Comparison of ENCODE assay signal across 12 mouse cellular contexts in the genomic region with DNA sequence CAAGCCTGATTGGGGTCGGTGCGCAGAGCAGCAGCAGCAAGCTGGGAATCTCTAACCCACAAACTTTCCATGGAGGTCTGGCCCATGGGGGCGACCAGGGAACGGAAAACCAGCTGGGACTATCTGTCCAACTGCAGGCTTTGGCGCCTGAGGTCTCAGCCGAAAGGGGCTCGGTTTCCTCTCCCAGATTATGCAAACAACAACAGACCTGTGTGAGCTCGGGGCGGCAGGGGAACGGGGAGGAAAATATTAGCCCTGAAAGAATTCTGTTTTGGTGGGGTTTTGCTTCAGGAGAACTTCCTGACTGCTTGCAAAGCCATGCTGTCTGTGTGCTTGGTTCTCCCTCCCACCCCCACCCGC.
DNase-seq lines count a peak whose midpoint lies in the region; ATAC-seq and TF ChIP-seq lines count a peak whose summit lies in the region.
"Had no signal": no experiment of that assay in that cellular context is flagged by ENCODE, and none has a peak within 500 bp of the region (broad histone marks: within the 10 kb centered on the region; RNA-seq: fewer than 3 reads in every experiment).

No protein-coding gene starts in this region.

- H3K36me3 ChIP-seq in small intestine, adult 2 months (ENCODE audit: control insufficient read depth, insufficient read depth, low read length): peaks cover 3% of the 10 kb centered on the region

- DNase-seq in left cerebral cortex, adult 2 months (ENCODE audit: extremely low spot score in 1 of 2, low spot score in 2 of 2): no peak
- no peak for DNase-seq in left cerebral cortex, postnatal 36 days (ENCODE audit: low spot score in 2 of 2)
- peak; percentile 53 for DNase-seq in heart, postnatal 4 days
- DNase-seq in adrenal gland, postnatal 10 days: no peak
- no peak for DNase-seq in gastrocnemius, adult 18-20 months (ENCODE audit: low spot score)
- DNase-seq: adrenal gland, postnatal 14 days; cerebellum, postnatal 25 days; forebrain, postnatal 0 days; kidney, adult 9 months had no signal

- WGBS in small intestine, adult 2 months: 70% methylated on average over 11 of the region's 11 CpGs

- H3K4me1 ChIP-seq in small intestine, adult 2 months (ENCODE audit: control insufficient read depth, insufficient read depth, insufficient read length, low read length): peaks cover 29% of the 10 kb centered on the region

- intact Hi-C loops in left cerebral cortex, adult 2 months (cut with DNase I): no loop called here
- intact Hi-C loops in left cerebral cortex, postnatal 36 days (cut with DNase I): no loop called here

- ATAC-seq in granulocyte monocyte progenitor cell, adult 5-6 weeks (replicated peaks; ENCODE audit: poor library complexity, severe bottlenecking): peak; percentile 35; the same call in 1 of the 2 replicates
- ATAC-seq: forebrain, postnatal 0 days had no signal

- no peak overlapping the region for H3K4me3 ChIP-seq in left cerebral cortex, adult 2 months
- H3K4me3 ChIP-seq in small intestine, adult 2 months (ENCODE audit: low read depth, low read length): no peak overlapping the region

- TF ChIP-seq POLR2A in small intestine, adult 2 months (IDR thresholded peaks at IDR 0.05; ENCODE audit: low read depth, low read length): 0 out of 2 replicates have a peak, but pooled peaks have one; percentile 11

- TF ChIP-seq CTCF in left cerebral cortex, adult 2 months (IDR thresholded peaks at IDR 0.05): no peak
- no peak for TF ChIP-seq CTCF in small intestine, adult 2 months (IDR thresholded peaks at IDR 0.05; ENCODE audit: extremely low read depth, insufficient read length, insufficient replicate concordance, low read depth, low read length)

- peak overlapping the region; percentile 36 for H3K27ac ChIP-seq in left cerebral cortex, adult 2 months
- peak overlapping the region; percentile 36; the same call in 1 of the 2 replicates for H3K27ac ChIP-seq in small intestine, adult 2 months (ENCODE audit: insufficient read depth, low read depth, low read length)
- H3K27ac ChIP-seq: liver, embryonic 14.5 days had no signal

- H3K27me3 ChIP-seq in small intestine, adult 2 months (ENCODE audit: control insufficient read depth, insufficient read depth, low read length): no peaks in the 10 kb centered on the region
